Mouse (Mus musculus) hindbrain, embryonic 13.5 days (tissue): ENCODE results near the gene Abca14. TPM values are rescaled to one million over a fixed set of nuclear protein-coding genes. Genes with fewer than 3 reads are reported as not detected.

Experiments used
- ATAC-seq: fragments of 200-750 bp; cut with Nextera tagmentation; 2 replicates; pipeline ENCODE4 v1.8.0; 2017; ENCODE audit warnings: moderate TSS enrichment; ENCODE audit not compliant: low FRiP score
- H3K27ac ChIP-seq: fragments of 300-500 bp; sonication (generic); 2 replicates; pipeline ENCODE4 v1.5.1; 2015; ENCODE audit warnings: inconsistent platforms, mild to moderate bottlenecking, moderate library complexity
- H3K27me3 ChIP-seq: fragments of 300-500 bp; sonication (generic); 2 replicates; pipeline ENCODE4 v1.6.1; 2015; ENCODE audit warnings: mild to moderate bottlenecking, inconsistent platforms
- H3K36me3 ChIP-seq: fragments of 300-500 bp; sonication (generic); 2 replicates; pipeline ENCODE4 v1.6.1; 2015; ENCODE audit warnings: mild to moderate bottlenecking, inconsistent platforms
- H3K4me1 ChIP-seq: fragments of 300-500 bp; sonication (generic); replicated peaks from 2 replicates; pipeline ENCODE4 v1.6.1; 2015; ENCODE audit warnings: inconsistent platforms
- H3K4me2 ChIP-seq: fragments of 300-500 bp; sonication (generic); 2 replicates; pipeline ENCODE4 v1.6.1; 2015; ENCODE audit warnings: inconsistent platforms, mild to moderate bottlenecking, moderate library complexity
- H3K4me3 ChIP-seq: fragments of 300-500 bp; sonication (generic); 2 replicates; pipeline ENCODE4 v1.5.1; 2015; ENCODE audit warnings: mild to moderate bottlenecking, inconsistent platforms
- H3K9ac ChIP-seq: fragments of 300-500 bp; sonication (generic); 2 replicates; pipeline ENCODE4 v1.6.1; 2015; ENCODE audit warnings: mild to moderate bottlenecking, inconsistent platforms
- H3K9me3 ChIP-seq: fragments of 300-500 bp; sonication (generic); 2 replicates; pipeline ENCODE4 v1.6.1; 2016; ENCODE audit warnings: inconsistent platforms
- WGBS: fragments of 180-500 bp; shearing (Covaris S2); methylation state at CpG from one replicate; pipeline ENCODE4 v1.1.7; 2015; 5-methylcytosine and 5-hydroxymethylcytosine counted together
- polyA plus RNA-seq: library from polyadenylated mRNA; unstranded; fragments of >200 nt; fragmentation: Nextera tagmentation; extraction: Ambion mirVana; gene quantifications from 2 replicates; pipeline ENCODE4 v1.2.1, GENCODE M21; 2015

The Abca14 gene
- not detected in 2 replicates for polyA plus RNA-seq

- 5% methylated on average over 26 of the region's 26 CpGs for WGBS
- Histone ChIP-seq H3K4me2 (peak within 1 kb of the TSS; percentile 26), H3K9ac (no peak within 1 kb of the TSS), H3K27me3 (peaks cover 41% of the 10 kb centered on the region), H3K4me3 (no peak within 1 kb of the TSS), H3K4me1 (peaks cover 20% of the 10 kb centered on the region), H3K9me3 (no peaks in the 10 kb centered on the region), H3K36me3 (no peaks in the 10 kb centered on the region), H3K27ac (no peak within 1 kb of the TSS)
- peak; percentile 85 for ATAC-seq
Observed at GRCm38 (mm10) chr7:120203789-120204188, at the start of gene Abca14. Gene Abca14, plus strand, starts transcription at chr7:120203961.

- Histone ChIP-seq H3K4me3 (no peak overlapping the region), H3K9me3 (no peaks in the 10 kb centered on the region), H3K36me3 (no peaks in the 10 kb centered on the region), H3K27ac (no peak overlapping the region), H3K4me2 (no peak overlapping the region), H3K9ac (no peak overlapping the region), H3K27me3 (no peaks in the 10 kb centered on the region), H3K4me1 (peaks cover 21% of the 10 kb centered on the region)
- 13% methylated on average over 2 of the region's 2 CpGs for WGBS
- ATAC-seq, result no peak
Observed at GRCm38 (mm10) chr7:120156841-120157409, 46.8 kb upstream of the Abca14 start.

DNA sequence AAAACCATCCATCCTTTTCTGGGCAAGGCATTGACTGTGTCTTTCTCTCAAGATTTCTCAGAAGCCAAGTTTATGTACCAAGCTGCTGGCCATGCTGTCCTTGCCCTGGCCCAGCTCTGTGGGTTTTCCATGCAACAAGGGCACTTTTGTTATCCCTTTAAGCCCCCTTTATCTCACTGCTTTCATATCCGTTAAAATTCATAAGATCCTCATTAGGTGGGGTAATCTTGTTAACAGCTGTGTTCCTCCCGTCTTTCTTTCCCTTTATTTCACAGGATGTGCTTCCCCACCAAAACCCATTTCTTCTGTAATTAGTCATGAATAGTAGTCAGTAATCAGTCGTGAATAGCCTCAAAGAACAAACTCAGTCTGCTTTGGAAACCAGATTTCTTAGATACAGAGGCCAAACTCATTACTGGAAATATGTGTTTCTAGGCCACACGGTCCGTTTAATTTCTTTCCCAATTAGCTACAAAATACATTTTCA lies 46.1 kb upstream of the Abca14 start:
- H3K36me3 ChIP-seq, result no peaks in the 10 kb centered on the region
- H3K27ac ChIP-seq, result peak overlapping the region; percentile 5; the same call in 1 of the 2 replicates
- peaks cover 21% of the 10 kb centered on the region for H3K4me1 ChIP-seq
- no peak overlapping the region for H3K4me3 ChIP-seq
- 24% methylated on average over 5 of the region's 5 CpGs for WGBS
- H3K4me2 ChIP-seq, result no peak overlapping the region
- no peak overlapping the region for H3K9ac ChIP-seq
- no peaks in the 10 kb centered on the region for H3K27me3 ChIP-seq
- H3K9me3 ChIP-seq, result no peaks in the 10 kb centered on the region
- peak; percentile 54 for ATAC-seq

GRCm38 (mm10) chr7:120158121-120158613 lies 45.6 kb upstream of the Abca14 start:
- peak overlapping the region; percentile 12; the same call in 1 of the 2 replicates for H3K27ac ChIP-seq
- no peaks in the 10 kb centered on the region for H3K27me3 ChIP-seq
- no peak for ATAC-seq
- no peak overlapping the region for H3K4me2 ChIP-seq
- no peaks in the 10 kb centered on the region for H3K36me3 ChIP-seq
- no peaks in the 10 kb centered on the region for H3K9me3 ChIP-seq
- H3K9ac ChIP-seq, result no peak overlapping the region
- 23% methylated on average over 4 of the region's 4 CpGs for WGBS
- H3K4me3 ChIP-seq, result no peak overlapping the region
- H3K4me1 ChIP-seq, result peaks cover 21% of the 10 kb centered on the region

DNA sequence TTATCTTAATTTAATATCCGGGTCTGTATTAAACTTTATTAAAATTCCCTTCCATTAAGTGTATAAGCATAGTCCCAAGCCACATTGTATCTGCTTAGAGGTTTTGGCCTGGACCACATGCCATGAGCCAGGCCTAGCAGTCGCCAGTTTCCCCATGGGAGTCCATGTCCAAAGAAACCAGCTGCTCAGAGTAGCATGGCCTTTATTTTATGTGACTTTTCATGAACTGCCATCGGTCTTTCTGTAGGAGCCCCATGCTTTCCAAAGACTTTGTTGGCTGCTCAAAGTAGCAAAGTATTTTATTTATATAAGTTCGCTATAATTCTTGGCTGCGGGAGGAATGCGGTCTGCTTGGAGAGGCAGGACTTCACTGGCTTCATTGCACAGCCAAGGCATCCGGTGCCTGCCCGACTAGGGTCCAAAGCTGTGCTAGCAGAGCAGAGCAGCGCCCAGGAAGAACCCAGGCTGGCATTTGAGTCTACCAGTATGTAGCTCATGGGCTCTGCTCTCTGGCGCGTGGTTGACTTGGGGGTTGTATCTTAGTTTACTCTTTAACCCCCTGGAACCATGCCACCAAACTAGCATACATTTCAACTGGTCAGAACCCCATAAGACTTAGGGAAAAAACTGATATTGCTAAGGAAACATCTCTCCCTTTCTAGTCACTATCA lies 40.0 kb upstream of the Abca14 start:
- no peak overlapping the region for H3K4me3 ChIP-seq
- no peaks in the 10 kb centered on the region for H3K9me3 ChIP-seq
- no peaks in the 10 kb centered on the region for H3K36me3 ChIP-seq
- WGBS, result 88% methylated on average over 11 of the region's 11 CpGs
- H3K27ac ChIP-seq, result no peak overlapping the region
- no peak for ATAC-seq
- H3K4me2 ChIP-seq, result no peak overlapping the region
- no peaks in the 10 kb centered on the region for H3K4me1 ChIP-seq
- no peaks in the 10 kb centered on the region for H3K27me3 ChIP-seq
- no peak overlapping the region for H3K9ac ChIP-seq

GRCm38 (mm10) chr7:120172188-120172700 lies 31.5 kb upstream of the Abca14 start:
- Histone ChIP-seq H3K27me3 (no peaks in the 10 kb centered on the region), H3K36me3 (no peaks in the 10 kb centered on the region), H3K4me3 (no peak overlapping the region), H3K4me2 (no peak overlapping the region), H3K9ac (no peak overlapping the region), H3K9me3 (no peaks in the 10 kb centered on the region), H3K4me1 (no peaks in the 10 kb centered on the region), H3K27ac (no peak overlapping the region)
- no peak for ATAC-seq
- 100% methylated on average over 1 of the region's 1 CpGs for WGBS

- H3K27me3 ChIP-seq, result no peaks in the 10 kb centered on the region
- H3K4me2 ChIP-seq, result no peak within 1 kb of the TSS
- H3K9me3 ChIP-seq, result no peaks in the 10 kb centered on the region
- H3K36me3 ChIP-seq, result no peaks in the 10 kb centered on the region
- H3K4me3 ChIP-seq, result no peak within 1 kb of the TSS
- no peak within 1 kb of the TSS for H3K27ac ChIP-seq
- WGBS, result 87% methylated on average over 10 of the region's 10 CpGs
- no peaks in the 10 kb centered on the region for H3K4me1 ChIP-seq
- no peak within 1 kb of the TSS for H3K9ac ChIP-seq
- ATAC-seq, result no peak
Observed at GRCm38 (mm10) chr7:120173603-120174244, 30.0 kb upstream of the Abca14 start, which contains the start of gene Anks4b. Gene Anks4b, plus strand, starts transcription at chr7:120173858.

DNA sequence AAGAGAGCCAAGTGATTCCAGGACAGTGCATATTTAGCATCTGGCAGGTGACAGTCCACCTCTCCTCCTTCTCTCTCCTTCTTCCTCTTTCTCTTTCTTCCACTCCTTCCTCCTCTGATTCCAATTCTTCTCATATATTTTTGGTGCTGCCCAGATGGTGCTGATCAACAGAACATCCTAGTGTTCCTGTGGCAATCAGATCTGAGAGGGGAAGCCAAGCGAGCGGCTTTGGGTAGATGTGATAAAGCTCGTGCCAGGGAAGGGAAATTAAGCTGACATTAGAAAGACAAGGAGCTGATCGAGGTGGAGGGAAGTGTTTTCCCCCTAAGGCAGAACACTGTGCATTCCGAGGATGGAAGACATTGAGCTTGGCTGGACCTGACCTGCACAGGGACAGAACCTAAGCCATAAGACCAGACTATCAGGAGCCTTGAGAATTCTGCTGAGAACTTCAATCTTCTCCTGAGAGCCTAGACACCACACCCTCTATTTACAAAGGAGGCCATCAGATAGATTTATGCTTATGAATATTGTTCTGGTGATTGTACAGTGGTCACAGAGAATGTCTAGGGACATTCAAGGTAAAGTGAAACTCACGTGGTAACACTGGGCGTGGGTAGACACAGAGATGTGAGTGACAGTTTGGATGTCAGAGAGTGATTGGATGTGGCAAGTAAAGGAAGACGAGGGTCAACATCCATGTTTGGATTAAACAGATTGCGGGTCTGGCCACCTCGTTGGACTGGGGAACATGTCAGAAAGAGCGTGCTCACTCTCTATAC lies 28.8 kb upstream of the Abca14 start:
- no peak for ATAC-seq
- Histone ChIP-seq H3K4me1 (no peaks in the 10 kb centered on the region; the same call in 1 of the 2 replicates), H3K9me3 (no peaks in the 10 kb centered on the region), H3K4me3 (no peak overlapping the region), H3K27me3 (no peaks in the 10 kb centered on the region), H3K27ac (no peak overlapping the region), H3K36me3 (no peaks in the 10 kb centered on the region), H3K9ac (no peak overlapping the region), H3K4me2 (no peak overlapping the region)
- WGBS, result 86% methylated on average over 11 of the region's 11 CpGs

DNA sequence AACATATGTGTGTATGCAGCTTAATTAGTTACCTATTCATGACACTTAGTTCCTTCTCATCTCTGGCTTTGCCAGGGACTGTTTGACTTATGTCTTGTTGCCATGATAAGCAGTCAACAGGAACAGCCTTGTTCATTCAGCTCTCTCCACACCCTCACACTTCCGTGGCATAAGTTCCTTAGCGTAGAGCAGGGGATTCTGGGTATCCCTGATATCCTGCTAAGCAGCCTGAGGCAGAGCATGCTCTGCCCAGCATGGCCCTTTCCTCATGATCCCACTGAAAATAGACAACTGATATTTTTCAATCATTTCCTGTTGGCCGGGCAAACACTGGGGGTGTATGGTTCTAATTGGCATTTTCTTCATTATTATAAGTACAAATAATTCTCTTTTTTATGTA lies 26.1 kb upstream of the Abca14 start:
- ATAC-seq, result no peak
- Histone ChIP-seq H3K27ac (no peak overlapping the region), H3K9me3 (no peaks in the 10 kb centered on the region)

DNA sequence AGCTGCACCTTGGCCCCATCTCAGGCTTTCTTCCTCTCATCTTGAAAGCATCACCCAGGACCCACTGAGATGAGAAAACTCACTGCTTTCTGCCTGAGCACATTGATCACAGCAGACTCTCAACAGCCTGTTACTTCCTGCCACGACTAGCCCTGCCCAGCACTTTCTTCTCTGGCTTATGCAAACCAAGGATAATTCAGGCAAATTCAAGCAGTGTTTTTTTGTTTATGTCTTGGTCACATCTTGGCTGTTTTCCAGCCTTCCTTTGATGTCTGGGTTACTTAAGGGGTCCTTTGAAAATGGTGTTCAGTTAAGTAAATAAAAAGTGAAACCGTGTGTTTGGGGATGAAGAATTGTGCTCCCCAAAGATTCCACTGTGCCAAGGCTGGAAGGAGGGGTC lies 24.8 kb upstream of the Abca14 start:
- Histone ChIP-seq H3K27me3 (no peaks in the 10 kb centered on the region), H3K4me1 (no peaks in the 10 kb centered on the region; the same call in 1 of the 2 replicates), H3K4me2 (no peak overlapping the region), H3K36me3 (no peaks in the 10 kb centered on the region), H3K9me3 (no peaks in the 10 kb centered on the region), H3K9ac (no peak overlapping the region), H3K27ac (no peak overlapping the region), H3K4me3 (no peak overlapping the region)
- WGBS, result 37% methylated on average over 2 of the region's 2 CpGs
- no peak for ATAC-seq

More for the DNA sequence above, 26.1 kb upstream of the Abca14 start:
- Histone ChIP-seq H3K36me3 (no peaks in the 10 kb centered on the region), H3K9ac (no peak overlapping the region), H3K4me1 (no peaks in the 10 kb centered on the region; the same call in 1 of the 2 replicates), H3K27me3 (no peaks in the 10 kb centered on the region), H3K4me2 (no peak overlapping the region), H3K4me3 (no peak overlapping the region)
- WGBS, result 83% methylated on average over 3 of the region's 3 CpGs

GRCm38 (mm10) chr7:120180547-120180946 lies 23.2 kb upstream of the Abca14 start:
- Histone ChIP-seq H3K27ac (no peak overlapping the region), H3K27me3 (no peaks in the 10 kb centered on the region), H3K4me1 (no peaks in the 10 kb centered on the region; the same call in 1 of the 2 replicates), H3K36me3 (no peaks in the 10 kb centered on the region), H3K9me3 (no peaks in the 10 kb centered on the region), H3K4me3 (no peak overlapping the region), H3K9ac (no peak overlapping the region), H3K4me2 (no peak overlapping the region)
- ATAC-seq, result no peak
- WGBS, result 90% methylated on average over 5 of the region's 5 CpGs
